Mouse (Mus musculus): ENCODE results near the gene Dact1. TPM values are rescaled to one million over a fixed set of nuclear protein-coding genes. Genes with fewer than 3 reads are reported as not detected.
A peak's percentile ranks its signal among the peaks of the same experiment; 100 is the strongest.

Gene Dact1
- polyA plus RNA-seq, 1 experiment = 4.0 TPM

- H3K36me3 ChIP-seq (ENCODE audit: control insufficient read depth, insufficient read depth, low read length) = no peaks in the 10 kb centered on the region
- peak overlapping the region; percentile 36; the same call in 1 of the 2 replicates for H3K27ac ChIP-seq (ENCODE audit: insufficient read depth, low read depth, low read length)
- WGBS = 68% methylated on average over 6 of the region's 6 CpGs
- TF ChIP-seq CTCF (conservative IDR thresholded peaks at IDR 0.05; ENCODE audit: insufficient read depth, insufficient read length, low read depth, low read length) (no peak), POLR2A (IDR thresholded peaks at IDR 0.05; ENCODE audit: low read depth, low read length) (no peak)
- no peak overlapping the region for H3K4me3 ChIP-seq (ENCODE audit: insufficient read depth, low read depth, low read length)
- peak; percentile 41 for DNase-seq
- peaks cover 8% of the 10 kb centered on the region for H3K4me1 ChIP-seq (ENCODE audit: control insufficient read depth, insufficient read depth, low read length)
- no peaks in the 10 kb centered on the region for H3K27me3 ChIP-seq (replicated peaks; ENCODE audit: control insufficient read depth, insufficient read depth, low read length)
These were observed 56.5 kb downstream of the Dact1 start for GRCm38 (mm10) chr12:71366175-71366574.

GRCm38 (mm10) chr12:71368631-71369030, 58.9 kb downstream of the Dact1 start:
- H3K4me3 ChIP-seq (ENCODE audit: insufficient read depth, low read depth, low read length) = no peak overlapping the region
- no peaks in the 10 kb centered on the region for H3K27me3 ChIP-seq (replicated peaks; ENCODE audit: control insufficient read depth, insufficient read depth, low read length)
- WGBS = 69% methylated on average over 5 of the region's 5 CpGs
- H3K4me1 ChIP-seq (ENCODE audit: control insufficient read depth, insufficient read depth, low read length) = peaks cover 8% of the 10 kb centered on the region
- no peaks in the 10 kb centered on the region for H3K36me3 ChIP-seq (ENCODE audit: control insufficient read depth, insufficient read depth, low read length)
- TF ChIP-seq POLR2A (IDR thresholded peaks at IDR 0.05; ENCODE audit: low read depth, low read length) = no peak
- TF ChIP-seq CTCF (conservative IDR thresholded peaks at IDR 0.05; ENCODE audit: insufficient read depth, insufficient read length, low read depth, low read length) = no peak
- DNase-seq = peak; percentile 29
- H3K27ac ChIP-seq (ENCODE audit: insufficient read depth, low read depth, low read length) = no peak overlapping the region

Other genes starting within 250 kb of the Dact1 start
- not detected in 2 replicates for gene Tomm20l, start 198.5 kb upstream of the Dact1 start, polyA plus RNA-seq (2012; rRNA removed)
- gene Timm9, start 173.2 kb upstream of the Dact1 start, polyA plus RNA-seq (2012; rRNA removed) = 18.2 and 25.3 TPM in 2 replicates
- 2.1 and 2.4 TPM in 2 replicates for gene 2700049A03Rik, start 173.0 kb upstream of the Dact1 start, polyA plus RNA-seq (2012; rRNA removed)